In the genomic region with DNA sequence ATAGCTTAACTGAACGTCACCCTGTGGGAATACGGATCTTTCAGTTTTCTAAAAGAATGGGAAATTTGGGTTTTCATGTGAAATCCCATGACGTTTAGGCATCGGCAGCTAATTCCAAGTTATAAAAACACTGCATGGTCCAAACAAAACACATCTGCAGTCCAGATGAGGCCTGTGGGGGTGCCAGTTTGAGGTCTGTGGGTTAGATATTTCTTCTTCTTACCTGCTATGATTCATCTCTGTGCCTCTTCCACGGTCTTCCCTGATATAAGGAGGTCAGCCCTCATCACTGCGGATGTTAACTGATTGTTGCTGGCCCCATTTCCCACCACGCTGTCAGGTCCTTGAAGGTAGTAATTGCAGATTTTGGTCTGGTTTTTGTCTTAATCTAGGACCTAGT, we compare ENCODE assay signal across 17 mouse cellular contexts. TPM values are rescaled to one million over a fixed set of nuclear protein-coding genes. Genes with fewer than 3 reads are reported as not detected.
DNase-seq lines count a peak whose midpoint lies in the region; ATAC-seq and TF ChIP-seq lines count a peak whose summit lies in the region.
"Had no signal": no experiment of that assay in that cellular context is flagged by ENCODE, and none has a peak within 500 bp of the region (broad histone marks: within the 10 kb centered on the region; RNA-seq: fewer than 3 reads in every experiment).

No protein-coding gene starts in this region.

- no peak overlapping the region for H3K27ac ChIP-seq in hindbrain, embryonic 11.5 days (ENCODE audit: low read depth, low read length)
- no peak overlapping the region for H3K27ac ChIP-seq in hindbrain, embryonic 13.5 days
- H3K27ac ChIP-seq in embryonic facial prominence, embryonic 15.5 days (replicated peaks) = 0 out of 2 replicates have a peak overlapping the region, but pooled peaks have one; percentile 2
- H3K27ac ChIP-seq in liver, postnatal 0 days (ENCODE audit: low read depth) = no peak overlapping the region
- H3K27ac ChIP-seq in kidney, embryonic 14.5 days (ENCODE audit: low read depth, low read length) = no peak overlapping the region
- H3K27ac ChIP-seq: liver, embryonic 13.5 days had no signal

- H3K4me2 ChIP-seq in hindbrain, embryonic 11.5 days (replicated peaks; ENCODE audit: low read depth, low read length) = no peak overlapping the region
- no peak overlapping the region for H3K4me2 ChIP-seq in hindbrain, embryonic 13.5 days
- peak overlapping the region; percentile 46; the same call in 1 of the 2 replicates for H3K4me2 ChIP-seq in embryonic facial prominence, embryonic 15.5 days (replicated peaks)
- no peak overlapping the region for H3K4me2 ChIP-seq in liver, postnatal 0 days (ENCODE audit: low read depth, low read length)
- no peak overlapping the region for H3K4me2 ChIP-seq in kidney, embryonic 14.5 days (replicated peaks; ENCODE audit: low read depth, low read length)

- H3K9me3 ChIP-seq in hindbrain, embryonic 11.5 days (ENCODE audit: control insufficient read depth, low read length) = no peaks in the 10 kb centered on the region
- H3K9me3 ChIP-seq in hindbrain, embryonic 13.5 days = peaks cover 9% of the 10 kb centered on the region; the same call in 1 of the 2 replicates
- peaks cover 14% of the 10 kb centered on the region; the same call in 1 of the 2 replicates for H3K9me3 ChIP-seq in embryonic facial prominence, embryonic 15.5 days (replicated peaks)
- H3K9me3 ChIP-seq in liver, postnatal 0 days (ENCODE audit: low read length) = 0 out of 2 replicates have a peak, but pooled peaks cover 7% of the 10 kb centered on the region
- H3K9me3 ChIP-seq in kidney, embryonic 14.5 days (ENCODE audit: control insufficient read depth, low read length) = peaks cover 12% of the 10 kb centered on the region
- H3K9me3 ChIP-seq: liver, embryonic 13.5 days had no signal

- no peak overlapping the region for H3K4me3 ChIP-seq in hindbrain, embryonic 11.5 days (ENCODE audit: low read depth, low read length)
- no peak overlapping the region for H3K4me3 ChIP-seq in hindbrain, embryonic 13.5 days
- no peak overlapping the region for H3K4me3 ChIP-seq in embryonic facial prominence, embryonic 15.5 days (replicated peaks)
- H3K4me3 ChIP-seq in liver, postnatal 0 days (ENCODE audit: low read depth, low read length) = no peak overlapping the region
- no peak overlapping the region for H3K4me3 ChIP-seq in kidney, embryonic 14.5 days (ENCODE audit: low read length)
- H3K4me3 ChIP-seq: liver, embryonic 13.5 days had no signal

- WGBS in hindbrain, embryonic 11.5 days = 72% methylated on average over 7 of the region's 7 CpGs
- 81% methylated on average over 7 of the region's 7 CpGs for WGBS in hindbrain, embryonic 13.5 days
- WGBS in embryonic facial prominence, embryonic 15.5 days = 52% methylated on average over 7 of the region's 7 CpGs
- WGBS in liver, postnatal 0 days (ENCODE audit: insufficient replicate concordance) = 76% methylated on average over 7 of the region's 7 CpGs
- WGBS in kidney, embryonic 14.5 days = 74% methylated on average over 7 of the region's 7 CpGs

- ATAC-seq in hindbrain, embryonic 11.5 days (ENCODE audit: low FRiP score) = 0 out of 2 replicates have a peak, but pooled peaks have one; percentile 13
- no peak for ATAC-seq in hindbrain, embryonic 13.5 days (ENCODE audit: low FRiP score)
- ATAC-seq in embryonic facial prominence, embryonic 15.5 days (ENCODE audit: insufficient number of reproducible peaks, low FRiP score, low TSS enrichment, low read depth) = no peak
- ATAC-seq in liver, postnatal 0 days = no peak
- ATAC-seq in kidney, embryonic 14.5 days (ENCODE audit: low FRiP score, low TSS enrichment) = no peak

- peak; percentile 23 for DNase-seq in hindbrain, embryonic 11.5 days (ENCODE audit: low spot score)
- peak; percentile 51 for DNase-seq in 3T3-L1 (ENCODE audit: low read depth, low spot score)
- DNase-seq in mesoderm, embryonic 11.5 days (ENCODE audit: low read depth, low spot score) = peak; percentile 26
- DNase-seq in liver, postnatal 0 days = no peak
- DNase-seq in adrenal gland, postnatal 25 days = no peak

- no peaks in the 10 kb centered on the region for H3K27me3 ChIP-seq in hindbrain, embryonic 11.5 days (ENCODE audit: control insufficient read depth, insufficient read depth, low read length)
- no peaks in the 10 kb centered on the region for H3K27me3 ChIP-seq in hindbrain, embryonic 13.5 days
- H3K27me3 ChIP-seq in embryonic facial prominence, embryonic 15.5 days = no peaks in the 10 kb centered on the region
- no peaks in the 10 kb centered on the region for H3K27me3 ChIP-seq in liver, postnatal 0 days (ENCODE audit: insufficient read depth, low read length)
- H3K27me3 ChIP-seq in kidney, embryonic 14.5 days (ENCODE audit: control insufficient read depth, insufficient read depth, low read length) = no peaks in the 10 kb centered on the region
- H3K27me3 ChIP-seq: liver, embryonic 13.5 days had no signal

- H3K4me1 ChIP-seq in hindbrain, embryonic 11.5 days (replicated peaks; ENCODE audit: control insufficient read depth, insufficient read depth, low read length) = no peaks in the 10 kb centered on the region
- H3K4me1 ChIP-seq in hindbrain, embryonic 13.5 days (replicated peaks) = 0 out of 2 replicates have a peak, but pooled peaks cover 2% of the 10 kb centered on the region
- H3K4me1 ChIP-seq in embryonic facial prominence, embryonic 15.5 days = peaks cover 10% of the 10 kb centered on the region; the same call in 1 of the 2 replicates
- H3K4me1 ChIP-seq in liver, postnatal 0 days (ENCODE audit: insufficient read depth) = no peaks in the 10 kb centered on the region
- no peaks in the 10 kb centered on the region for H3K4me1 ChIP-seq in kidney, embryonic 14.5 days (ENCODE audit: control insufficient read depth, insufficient read depth, low read length)

- no peak overlapping the region for H3K9ac ChIP-seq in hindbrain, embryonic 11.5 days (ENCODE audit: low read depth, low read length)
- no peak overlapping the region for H3K9ac ChIP-seq in hindbrain, embryonic 13.5 days
- H3K9ac ChIP-seq in embryonic facial prominence, embryonic 15.5 days = no peak overlapping the region
- no peak overlapping the region for H3K9ac ChIP-seq in liver, postnatal 0 days (replicated peaks)
- H3K9ac ChIP-seq in kidney, embryonic 14.5 days (ENCODE audit: low read depth, low read length) = no peak overlapping the region
- H3K9ac ChIP-seq: liver, embryonic 13.5 days had no signal

- no peaks in the 10 kb centered on the region for H3K36me3 ChIP-seq in hindbrain, embryonic 11.5 days (ENCODE audit: control insufficient read depth, insufficient read depth, low read length)
- H3K36me3 ChIP-seq in hindbrain, embryonic 13.5 days = no peaks in the 10 kb centered on the region
- no peaks in the 10 kb centered on the region for H3K36me3 ChIP-seq in embryonic facial prominence, embryonic 15.5 days
- H3K36me3 ChIP-seq in liver, postnatal 0 days (replicated peaks; ENCODE audit: insufficient read depth, low read length) = no peaks in the 10 kb centered on the region
- no peaks in the 10 kb centered on the region for H3K36me3 ChIP-seq in kidney, embryonic 14.5 days (ENCODE audit: control insufficient read depth, insufficient read depth, low read length)
- H3K36me3 ChIP-seq: G1E; liver, embryonic 13.5 days had no signal

- no peak for TF ChIP-seq CTCF in liver, postnatal 0 days (IDR thresholded peaks at IDR 0.05; ENCODE audit: low read depth)

- TF ChIP-seq EP300 in liver, postnatal 0 days (IDR thresholded peaks at IDR 0.05; ENCODE audit: low read depth) = no peak

RNA-seq across cellular contexts. Expression of a gene that starts 5.4 kb away (rescaled TPM):
- not detected in 2 replicates for polyA plus RNA-seq in hindbrain, embryonic 11.5 days (2014; fragmentation: Nextera tagmentation; extraction: Ambion mirVana)
- not detected in 2 replicates for polyA plus RNA-seq in hindbrain, embryonic 13.5 days (2015; fragmentation: Nextera tagmentation; extraction: Ambion mirVana)
- polyA plus RNA-seq in embryonic facial prominence, embryonic 15.5 days (2015; fragmentation: Nextera tagmentation; extraction: Ambion mirVana) = 0.04 TPM in 2 replicates
- 0.60 and 0.69 TPM in 2 replicates for polyA plus RNA-seq in liver, postnatal 0 days (2015; fragmentation: Nextera tagmentation; extraction: Ambion mirVana)
- polyA plus RNA-seq in kidney, embryonic 14.5 days (2014; fragmentation: Nextera tagmentation; extraction: Ambion mirVana) = 0.24 and 0.49 TPM in 2 replicates
- total RNA-seq in adrenal gland, postnatal 25 days (2021) = not detected in 2 replicates
- total RNA-seq: common myeloid progenitor, adult 5-6 weeks; heart, adult 8-10 months; heart, postnatal 36 days; layer of hippocampus, postnatal 25 days; left cerebral cortex, postnatal 25 days had no signal
- polyA plus RNA-seq: cerebellum, adult 2 months; G1E; spleen, adult 2 months had no signal

Comparison
In these comparisons a context has a peak if more than half of its experiments do, and no peak if none do; other contexts are left out.
1. DNase-seq: peak in hindbrain, embryonic 11.5 days (single experiment), 3T3-L1 (single experiment) and mesoderm, embryonic 11.5 days (single experiment); none in liver, postnatal 0 days (single experiment) and adrenal gland, postnatal 25 days (single experiment).